Mouse (Mus musculus): ENCODE results near the gene Adss. TPM values are rescaled to one million over a fixed set of nuclear protein-coding genes. Genes with fewer than 3 reads are reported as not detected.
A peak's percentile ranks its signal among the peaks of the same experiment; 100 is the strongest.

The Adss gene
- total RNA-seq, 1 experiment from 2014 or later: 209 TPM

- ATAC-seq (replicated peaks; ENCODE audit: insufficient number of reproducible peaks, low FRiP score, low TSS enrichment, poor library complexity, severe bottlenecking): peak; percentile 40; the same call in 1 of the 2 replicates
Measured at GRCm38 (mm10) chr1:177731973-177732372, 64.3 kb downstream of the Adss start.

DNA sequence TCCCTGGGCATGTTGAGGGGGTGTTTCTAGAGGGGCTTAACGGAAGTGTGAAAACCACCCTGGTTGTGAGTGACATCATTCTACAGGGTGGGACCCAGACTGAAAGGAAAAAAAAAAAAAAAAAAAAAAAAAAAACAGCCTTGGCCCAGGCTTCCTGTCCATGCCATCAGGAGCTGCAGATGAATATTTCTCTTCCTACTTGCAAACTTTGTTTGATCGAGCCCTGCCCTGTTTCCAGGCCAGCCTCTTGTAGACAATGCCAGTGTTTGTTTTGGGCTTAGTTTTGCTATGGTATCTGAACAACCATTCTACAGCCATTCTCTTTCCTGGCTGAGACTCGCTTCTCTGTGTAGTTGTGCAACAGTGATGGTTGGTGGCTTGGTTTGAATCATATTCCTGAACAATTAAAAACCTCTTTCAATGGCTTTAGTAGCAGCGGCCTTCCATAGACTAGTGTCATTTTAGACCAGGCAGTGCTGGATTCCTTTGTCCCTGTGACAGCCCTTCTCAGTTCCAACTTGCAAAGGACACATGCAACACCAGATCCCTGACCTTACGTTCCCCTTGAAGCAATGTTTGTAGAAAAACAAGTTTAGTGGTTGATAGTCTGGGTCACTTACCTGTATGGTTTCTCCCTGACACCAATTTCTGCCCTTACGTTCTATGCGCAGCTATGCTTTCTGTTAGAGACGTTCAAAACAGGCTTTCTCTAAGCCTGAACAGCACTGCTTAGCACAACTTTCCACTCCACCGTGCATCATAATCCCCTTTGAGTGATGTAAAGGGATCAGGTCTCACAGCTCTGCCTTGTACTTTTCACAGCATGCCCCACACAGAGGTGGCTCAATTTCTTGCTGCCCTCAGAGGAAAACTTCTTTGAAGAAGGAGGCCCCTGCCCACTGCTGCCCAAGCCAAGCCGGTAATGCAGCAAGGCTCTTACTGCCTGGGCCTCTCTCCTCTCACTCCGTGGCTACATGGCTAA is 67.0 kb downstream of the Adss start, which contains the start of gene 1700016C15Rik:
Gene 1700016C15Rik, plus strand, starts transcription at position 772 of the 982 bp plus-strand sequence.
- ATAC-seq (replicated peaks; ENCODE audit: insufficient number of reproducible peaks, low FRiP score, low TSS enrichment, poor library complexity, severe bottlenecking): no peak

- ATAC-seq (replicated peaks; ENCODE audit: insufficient number of reproducible peaks, low FRiP score, low TSS enrichment, poor library complexity, severe bottlenecking): no peak
Measured at GRCm38 (mm10) chr1:177727883-177728525, 68.3 kb downstream of the Adss start.

DNA sequence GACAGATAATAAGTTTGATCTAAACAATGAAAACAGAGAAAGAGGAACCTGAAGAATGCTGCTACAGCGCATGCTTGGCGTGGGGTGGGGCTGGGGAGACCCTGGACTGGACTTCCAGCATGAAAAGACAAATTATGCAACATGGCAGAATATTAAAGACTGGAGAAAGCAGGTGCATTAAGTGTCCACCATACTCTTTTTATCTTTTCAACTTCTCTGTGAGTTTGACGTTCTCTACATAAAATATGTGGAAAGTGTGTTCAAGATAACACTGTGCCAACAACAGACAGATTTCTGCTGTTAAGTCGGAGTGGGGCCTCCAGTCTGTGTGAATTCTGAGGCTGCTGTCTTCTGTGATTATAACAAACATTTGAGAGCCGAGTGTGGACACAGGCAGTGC is 69.4 kb downstream of the Adss start:
- no peak for ATAC-seq (replicated peaks; ENCODE audit: insufficient number of reproducible peaks, low FRiP score, low TSS enrichment, poor library complexity, severe bottlenecking)

- no peak; the same call in 1 of the 2 replicates for ATAC-seq (replicated peaks; ENCODE audit: insufficient number of reproducible peaks, low FRiP score, low TSS enrichment, poor library complexity, severe bottlenecking)
Measured at GRCm38 (mm10) chr1:177723786-177724185, 72.5 kb downstream of the Adss start.

GRCm38 (mm10) chr1:177719029-177719427 is 77.3 kb downstream of the Adss start:
- ATAC-seq (replicated peaks; ENCODE audit: insufficient number of reproducible peaks, low FRiP score, low TSS enrichment, poor library complexity, severe bottlenecking): no peak

DNA sequence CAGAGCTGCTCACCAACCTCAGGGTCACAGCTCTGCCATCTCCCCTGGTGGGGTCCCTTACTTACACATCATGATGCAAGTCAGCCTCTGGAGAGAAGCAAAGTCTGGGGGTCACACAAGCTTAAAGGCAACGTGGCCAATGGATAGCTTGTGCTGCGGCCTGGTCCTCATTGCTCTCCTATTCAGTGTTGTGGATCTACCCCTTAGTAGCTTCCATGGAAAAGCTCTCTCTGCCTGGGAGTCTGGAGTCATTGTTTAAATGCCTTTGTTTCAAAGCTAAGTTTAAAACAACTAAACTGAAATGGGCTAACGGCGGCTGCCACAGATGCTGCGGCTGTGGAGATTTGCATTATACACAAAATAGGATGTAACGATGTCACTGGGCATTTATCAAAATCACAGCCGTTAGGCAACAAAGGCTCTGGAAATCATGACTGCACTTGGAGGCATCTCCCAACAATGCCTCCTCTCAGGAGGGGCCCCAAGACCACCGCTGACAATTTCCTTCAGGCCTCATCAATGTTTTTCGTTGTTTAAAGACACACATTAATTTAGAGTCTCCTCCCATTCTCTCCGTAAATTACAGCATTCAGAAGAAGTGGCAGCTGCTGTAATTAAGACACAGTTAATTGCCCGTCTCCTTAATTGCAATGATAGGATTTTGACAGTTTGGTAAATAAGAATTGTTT is 77.8 kb downstream of the Adss start:
- no peak for ATAC-seq (replicated peaks; ENCODE audit: insufficient number of reproducible peaks, low FRiP score, low TSS enrichment, poor library complexity, severe bottlenecking)

- no peak for ATAC-seq (replicated peaks; ENCODE audit: insufficient number of reproducible peaks, low FRiP score, low TSS enrichment, poor library complexity, severe bottlenecking)
Measured at GRCm38 (mm10) chr1:177717057-177717835, 79.1 kb downstream of the Adss start.

GRCm38 (mm10) chr1:177716448-177716847 is 79.9 kb downstream of the Adss start:
- no peak for ATAC-seq (replicated peaks; ENCODE audit: insufficient number of reproducible peaks, low FRiP score, low TSS enrichment, poor library complexity, severe bottlenecking)

DNA sequence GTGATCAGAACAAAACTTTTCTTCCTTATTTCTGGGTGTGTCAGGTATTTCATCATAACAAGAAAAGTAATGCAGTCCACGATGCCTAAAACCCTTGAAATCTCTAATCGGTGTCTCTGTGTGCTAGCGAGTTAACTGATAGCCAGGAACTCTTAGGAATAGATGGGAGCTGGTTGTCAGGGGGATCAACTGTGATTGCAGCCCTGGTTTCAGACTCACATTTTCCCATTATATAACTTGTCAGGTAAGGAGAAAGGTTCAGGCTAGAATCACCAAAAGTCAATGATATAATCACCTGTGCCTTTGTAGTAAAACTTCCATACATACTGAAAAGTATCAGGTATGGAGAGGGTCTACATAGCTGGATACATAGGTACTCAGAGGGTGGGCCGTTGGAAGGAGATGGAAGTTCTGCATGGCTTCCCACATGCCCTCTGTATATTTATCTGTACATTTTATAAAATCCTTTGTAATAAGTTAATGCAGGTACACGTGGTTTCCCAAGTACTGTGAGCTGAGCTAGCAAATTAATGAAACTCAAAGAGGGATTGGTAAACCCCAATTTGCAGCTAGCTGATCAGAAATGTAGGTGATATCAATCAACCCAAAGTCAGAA is 81.8 kb downstream of the Adss start:
- no peak for ATAC-seq (replicated peaks; ENCODE audit: insufficient number of reproducible peaks, low FRiP score, low TSS enrichment, poor library complexity, severe bottlenecking)

- ATAC-seq (replicated peaks; ENCODE audit: insufficient number of reproducible peaks, low FRiP score, low TSS enrichment, poor library complexity, severe bottlenecking): peak; percentile 50
Measured at GRCm38 (mm10) chr1:177713635-177714396, 82.5 kb downstream of the Adss start.

Other genes with a start within 250 kb of the Adss start
- not detected in 3 replicates for gene 1700016C15Rik, start 66.7 kb downstream of the Adss start, total RNA-seq (2017)
- 0.10 TPM in 1 of 3 replicates, not detected in the others for gene Catspere2, start 186.9 kb upstream of the Adss start, total RNA-seq (2017)

Measured in monocyte, adult 5-6 weeks (primary cell).